Mouse (Mus musculus) C2C12 (cell line): ENCODE data around the gene Lrrc52. TPM values are rescaled to one million over a fixed set of nuclear protein-coding genes. Genes with fewer than 3 reads are reported as not detected.

Source experiments
- H3K27me3 ChIP-seq: one replicate; pipeline ENCODE4 v1.6.1; 2011; ENCODE audit not compliant: control insufficient read depth, insufficient read depth, insufficient read length
- H3K36me3 ChIP-seq: one replicate; pipeline ENCODE4 v1.6.1; 2011; ENCODE audit not compliant: control insufficient read depth, insufficient read depth
- H3K4me3 ChIP-seq: one replicate; pipeline ENCODE4 v1.5.1; 2011; ENCODE audit warnings: mild to moderate bottlenecking, control low read depth; ENCODE audit not compliant: poor library complexity, insufficient read depth, severe bottlenecking
- H3K79me2 ChIP-seq: one replicate; pipeline ENCODE4 v1.6.1; 2011; ENCODE audit not compliant: control insufficient read depth, insufficient read depth
- H3K79me3 ChIP-seq: one replicate; pipeline ENCODE4 v1.6.1; 2011; ENCODE audit warnings: low read depth, control low read depth
- H3ac ChIP-seq: one replicate; pipeline ENCODE3; 2011; ENCODE audit warnings: low read depth; ENCODE audit not compliant: control insufficient read depth, insufficient read length
- CEBPB ChIP-seq: IDR thresholded peaks from one replicate; pipeline ENCODE4 v1.6.1; 2011; ENCODE audit warnings: low read depth, mild to moderate bottlenecking, control low read depth, moderate library complexity
- CTCF ChIP-seq: IDR thresholded peaks from one replicate; pipeline ENCODE4 v1.5.1; 2011; ENCODE audit not compliant: control insufficient read depth, insufficient read depth, insufficient read length
- FOSL1 ChIP-seq: IDR thresholded peaks from one replicate; pipeline ENCODE4 v1.8.0; 2011; ENCODE audit warnings: mild to moderate bottlenecking, low read length; ENCODE audit not compliant: poor library complexity, insufficient read depth, severe bottlenecking
- MAX ChIP-seq: IDR thresholded peaks from one replicate; pipeline ENCODE4 v1.6.1; 2011; ENCODE audit warnings: mild to moderate bottlenecking, control low read depth
- MYOD1 ChIP-seq: IDR thresholded peaks from one replicate; pipeline ENCODE4 v1.6.1; 2011; ENCODE audit warnings: low read depth; ENCODE audit not compliant: control insufficient read depth, insufficient read length
- MYOG ChIP-seq: IDR thresholded peaks from one replicate; pipeline ENCODE4 v1.6.1; 2011; ENCODE audit not compliant: control insufficient read depth, insufficient read length; ENCODE audit errors: extremely low read depth
- USF1 ChIP-seq: IDR thresholded peaks from one replicate; pipeline ENCODE4 v1.6.1; 2011; ENCODE audit warnings: low read depth, mild to moderate bottlenecking, control low read depth, moderate library complexity
- long read RNA-seq, 2 experiments: library from polyadenylated mRNA; unstranded; transcript quantifications; one replicate each; pipeline ENCODE4 v2.0.0; 2019 to 2020
- polyA plus RNA-seq: library from polyadenylated mRNA; unstranded; fragments of >200 nt; fragmentation: generic; extraction: Trizol; gene quantifications from one replicate; pipeline ENCODE4 v1.2.1, GENCODE M21; 2012; ENCODE audit warnings: missing spikeins

Gene Lrrc52
- not detected for polyA plus RNA-seq
- long read RNA-seq, experiment 1: 0 reads
- long read RNA-seq, experiment 2: 0 reads

DNA sequence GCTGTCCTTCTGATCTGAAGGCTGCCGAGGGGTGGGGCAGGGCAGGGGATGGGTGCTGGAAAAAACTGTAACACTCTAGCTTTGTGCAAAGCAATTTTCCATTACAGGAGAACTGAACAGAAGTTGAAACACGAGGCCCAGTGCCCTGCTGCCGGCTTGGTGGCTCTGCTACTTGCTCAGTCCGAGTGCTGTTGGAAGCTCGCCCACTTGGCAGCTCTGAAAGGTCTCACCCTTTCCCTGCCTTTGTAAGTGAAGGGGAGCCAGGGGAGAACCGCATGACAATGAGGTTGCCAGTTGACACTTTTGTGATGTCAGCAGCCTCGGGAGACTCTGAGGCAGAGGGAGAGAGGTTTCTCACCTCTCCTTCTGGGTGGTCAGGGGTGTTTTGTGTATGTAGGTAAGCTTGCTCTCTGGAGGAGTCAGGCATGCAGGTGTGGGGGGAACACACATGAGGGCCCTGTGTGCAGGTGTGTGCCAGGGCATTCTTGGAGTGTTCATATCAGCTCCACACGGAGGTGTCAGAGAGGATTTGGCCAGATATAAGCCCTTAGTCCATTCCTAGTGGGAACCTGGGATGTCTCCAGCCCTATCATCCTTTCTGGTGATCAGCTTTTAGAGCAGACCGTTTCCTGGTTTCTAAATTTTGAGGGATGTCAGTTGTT, at the start of gene Lrrc52:
Gene Lrrc52 (minus strand): TSS at position 16 of the 662 bp plus-strand sequence.
- no peak for TF ChIP-seq FOSL1
- no peak for TF ChIP-seq CEBPB
- TF ChIP-seq MYOG: no peak
- TF ChIP-seq MAX: no peak
- TF ChIP-seq MYOD1: no peak
- TF ChIP-seq CTCF: no peak
- TF ChIP-seq USF1: no peak
- no peaks in the 10 kb centered on the region for H3K79me3 ChIP-seq
- no peak within 1 kb of the TSS for H3K4me3 ChIP-seq
- no peaks in the 10 kb centered on the region for H3K36me3 ChIP-seq
- peaks cover 16% of the 10 kb centered on the region for H3K27me3 ChIP-seq
- no peaks in the 10 kb centered on the region for H3K79me2 ChIP-seq
- H3ac ChIP-seq: no peak within 1 kb of the TSS

DNA sequence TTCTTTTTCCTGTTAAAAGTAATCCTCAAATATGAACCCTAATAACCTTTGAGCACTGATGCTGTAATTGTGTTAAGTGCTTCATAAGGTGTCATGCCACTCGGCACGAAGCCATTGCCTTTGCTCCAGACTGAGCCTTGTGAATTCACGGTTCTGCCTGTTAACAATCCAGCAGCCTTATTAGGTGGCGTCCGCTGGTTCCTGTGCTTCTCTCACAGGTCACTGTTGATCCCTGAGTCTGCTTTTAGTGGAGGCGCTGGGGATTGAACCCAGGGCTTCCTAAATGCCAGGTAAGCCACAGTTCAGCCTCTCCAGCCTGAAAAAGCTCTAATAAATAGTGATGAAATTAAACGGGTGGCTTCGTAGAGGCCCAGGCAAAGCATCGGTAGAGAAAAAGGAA, 45.0 kb upstream of the Lrrc52 start:
- H3K4me3 ChIP-seq: no peak overlapping the region
- no peaks in the 10 kb centered on the region for H3K36me3 ChIP-seq
- H3K79me3 ChIP-seq: no peaks in the 10 kb centered on the region
- TF ChIP-seq MAX (no peak), MYOD1 (no peak), MYOG (no peak), FOSL1 (no peak), USF1 (no peak), CTCF (no peak), CEBPB (no peak)
- H3K27me3 ChIP-seq: peaks cover 3% of the 10 kb centered on the region
- no peaks in the 10 kb centered on the region for H3K79me2 ChIP-seq
- H3ac ChIP-seq: no peak overlapping the region

DNA sequence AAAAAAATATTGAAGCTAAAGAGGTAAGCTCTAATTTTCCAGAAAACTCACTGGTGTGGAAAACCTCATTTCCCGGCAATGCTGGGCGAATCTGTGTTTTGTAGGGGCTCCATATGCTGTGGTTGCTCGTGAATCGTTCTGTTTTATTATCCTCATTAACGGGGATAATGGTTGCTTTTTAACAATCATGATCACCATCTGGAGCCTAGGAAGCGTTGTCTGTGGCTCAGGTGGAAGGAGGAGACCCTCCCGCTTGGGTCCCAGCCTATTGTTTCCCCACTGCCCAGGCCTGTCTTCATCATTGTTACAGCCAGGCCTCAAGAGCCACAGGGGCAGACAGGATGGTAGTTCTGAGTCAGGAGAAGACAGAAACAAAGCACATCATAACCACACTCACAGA, 39.5 kb upstream of the Lrrc52 start:
- Histone ChIP-seq H3K4me3 (no peak overlapping the region), H3K36me3 (no peaks in the 10 kb centered on the region), H3K79me2 (no peaks in the 10 kb centered on the region), H3K27me3 (peaks cover 12% of the 10 kb centered on the region), H3ac (no peak overlapping the region), H3K79me3 (no peaks in the 10 kb centered on the region)
- TF ChIP-seq CEBPB (no peak), FOSL1 (no peak), MYOG (no peak), CTCF (no peak), MYOD1 (no peak), USF1 (no peak), MAX (no peak)

DNA sequence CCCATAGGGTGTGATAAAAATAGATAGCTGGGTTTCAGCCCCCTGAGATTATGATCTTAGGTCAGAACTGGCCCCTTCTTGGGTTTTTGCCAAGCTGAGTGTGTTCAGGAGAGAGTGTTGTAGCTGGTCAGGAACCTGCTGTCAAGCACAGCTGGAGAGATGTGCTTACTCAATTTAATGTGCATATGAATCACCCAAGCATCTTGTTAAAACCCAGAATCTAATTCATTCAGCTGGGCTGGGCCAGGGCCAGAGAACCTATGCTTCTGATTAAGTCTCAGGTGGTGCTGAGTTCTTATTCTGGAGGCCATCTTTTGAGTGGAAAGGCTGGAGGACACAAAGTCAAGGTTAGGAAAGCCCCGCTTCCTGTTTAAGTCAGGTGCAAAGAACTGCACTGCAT, 38.8 kb upstream of the Lrrc52 start:
- no peaks in the 10 kb centered on the region for H3K79me2 ChIP-seq
- no peaks in the 10 kb centered on the region for H3K79me3 ChIP-seq
- TF ChIP-seq MYOG: no peak
- TF ChIP-seq USF1: no peak
- no peak for TF ChIP-seq CTCF
- TF ChIP-seq CEBPB: no peak
- no peak for TF ChIP-seq MAX
- TF ChIP-seq FOSL1: no peak
- no peak for TF ChIP-seq MYOD1
- H3K27me3 ChIP-seq: peaks cover 14% of the 10 kb centered on the region
- no peak overlapping the region for H3K4me3 ChIP-seq
- no peaks in the 10 kb centered on the region for H3K36me3 ChIP-seq
- no peak overlapping the region for H3ac ChIP-seq

DNA sequence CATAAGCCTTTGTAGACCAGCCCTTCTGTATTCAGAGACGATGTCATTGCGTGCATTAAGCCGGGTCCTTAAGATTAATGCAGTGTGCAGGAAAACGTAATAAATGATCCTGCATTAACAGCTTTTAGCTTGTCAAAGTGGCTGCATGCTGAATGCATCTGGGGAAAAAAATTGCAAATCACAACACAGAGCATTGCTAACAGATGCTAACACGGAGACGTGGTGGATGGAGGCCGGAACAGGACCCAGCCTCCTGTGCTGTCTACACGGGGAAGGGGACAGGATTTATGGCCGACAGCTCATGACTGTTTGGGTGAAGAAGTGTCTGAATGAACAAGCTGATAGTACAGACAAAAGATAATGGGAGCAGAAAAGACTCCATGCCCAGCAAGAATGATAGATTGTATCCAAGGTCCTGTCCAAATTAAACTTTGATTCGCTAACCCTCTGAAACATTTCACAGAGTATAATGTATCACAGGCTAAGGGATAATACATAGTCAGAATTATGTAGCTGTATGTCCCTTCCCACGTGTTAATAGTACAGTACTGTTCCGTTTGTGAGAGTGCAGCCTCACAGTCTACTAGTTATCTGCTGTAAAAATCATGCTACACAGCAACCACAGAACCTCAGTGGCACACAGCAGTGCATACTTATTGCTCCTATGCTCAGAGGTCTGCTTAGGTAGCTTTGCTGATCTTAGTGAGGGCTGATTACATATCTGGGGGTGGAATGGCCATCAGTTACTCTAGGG, 32.7 kb upstream of the Lrrc52 start:
- no peak for TF ChIP-seq MAX
- no peak for TF ChIP-seq USF1
- TF ChIP-seq MYOG: no peak
- no peak for TF ChIP-seq MYOD1
- TF ChIP-seq CEBPB: no peak
- TF ChIP-seq CTCF: no peak
- no peak for TF ChIP-seq FOSL1
- H3K79me2 ChIP-seq: no peaks in the 10 kb centered on the region
- no peak overlapping the region for H3ac ChIP-seq
- no peaks in the 10 kb centered on the region for H3K36me3 ChIP-seq
- no peaks in the 10 kb centered on the region for H3K79me3 ChIP-seq
- no peak overlapping the region for H3K4me3 ChIP-seq
- H3K27me3 ChIP-seq: peaks cover 48% of the 10 kb centered on the region

DNA sequence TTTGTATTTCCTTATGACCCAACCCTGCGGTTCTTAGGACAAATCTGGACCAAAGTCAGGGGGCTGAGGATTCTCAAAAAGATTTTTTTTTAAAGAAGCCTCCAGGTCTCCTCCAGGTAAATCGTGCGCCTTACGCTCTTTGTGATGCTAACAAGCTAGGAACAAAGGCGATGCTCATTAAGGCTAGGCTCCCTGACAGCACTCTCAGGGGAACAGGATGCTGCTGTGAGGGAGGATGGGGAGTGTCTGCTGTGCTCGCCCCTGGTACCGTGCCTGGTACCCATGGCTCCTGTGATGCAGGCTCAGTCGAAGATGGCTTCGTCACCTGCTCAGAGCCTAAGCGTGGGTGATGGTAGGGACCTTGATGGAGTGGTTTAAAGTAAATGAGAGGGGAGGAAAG, 31.4 kb upstream of the Lrrc52 start:
- no peaks in the 10 kb centered on the region for H3K79me3 ChIP-seq
- peaks cover 44% of the 10 kb centered on the region for H3K27me3 ChIP-seq
- H3K36me3 ChIP-seq: no peaks in the 10 kb centered on the region
- H3K79me2 ChIP-seq: no peaks in the 10 kb centered on the region
- H3K4me3 ChIP-seq: no peak overlapping the region
- TF ChIP-seq CTCF: no peak
- TF ChIP-seq MAX: no peak
- TF ChIP-seq MYOD1: no peak
- no peak for TF ChIP-seq MYOG
- no peak for TF ChIP-seq USF1
- TF ChIP-seq CEBPB: no peak
- no peak for TF ChIP-seq FOSL1
- H3ac ChIP-seq: no peak overlapping the region
